Mouse (Mus musculus) retina, postnatal 1 day (tissue): ENCODE results near the gene Ubiad1.

Experiments
- DNase-seq: peaks from one replicate; pipeline ENCODE4 v3.0.0-alpha.2; 2012

Ubiad1 gene

DNA sequence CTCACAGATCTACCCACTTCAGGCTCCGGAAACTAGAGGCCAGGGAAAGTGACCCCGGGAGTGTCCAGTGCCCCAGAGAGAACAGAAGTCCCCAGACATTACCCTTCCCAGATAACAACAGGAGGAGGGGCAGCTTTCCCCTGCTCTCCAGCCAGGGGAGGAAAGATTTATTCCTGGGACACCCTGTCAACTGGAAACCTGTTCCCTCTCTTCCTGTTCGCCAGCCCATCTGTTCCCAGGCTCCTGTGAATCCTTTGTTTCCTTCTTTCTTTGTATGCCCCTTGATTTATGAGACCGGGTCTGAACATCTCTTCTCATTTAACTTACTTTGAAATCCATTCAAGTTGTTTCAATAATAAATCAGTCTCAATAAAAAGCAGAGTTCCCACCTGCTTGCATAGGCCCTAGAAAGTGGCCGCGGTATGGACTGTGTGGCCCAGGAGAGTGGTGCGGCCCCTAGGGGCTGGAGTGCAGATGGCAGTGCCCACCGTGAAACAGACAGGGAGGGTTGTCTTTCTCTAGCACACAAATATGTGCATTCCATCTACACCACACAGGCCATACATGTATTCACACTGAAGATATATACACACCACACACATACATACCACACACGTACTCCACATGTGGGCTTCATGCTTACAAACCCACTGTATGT, 45.0 kb downstream of the Ubiad1 start:
- DNase-seq, result no peak

GRCm38 (mm10) chr4:148397531-148398287, 46.9 kb downstream of the Ubiad1 start:
- DNase-seq, result peak; percentile 32

DNA sequence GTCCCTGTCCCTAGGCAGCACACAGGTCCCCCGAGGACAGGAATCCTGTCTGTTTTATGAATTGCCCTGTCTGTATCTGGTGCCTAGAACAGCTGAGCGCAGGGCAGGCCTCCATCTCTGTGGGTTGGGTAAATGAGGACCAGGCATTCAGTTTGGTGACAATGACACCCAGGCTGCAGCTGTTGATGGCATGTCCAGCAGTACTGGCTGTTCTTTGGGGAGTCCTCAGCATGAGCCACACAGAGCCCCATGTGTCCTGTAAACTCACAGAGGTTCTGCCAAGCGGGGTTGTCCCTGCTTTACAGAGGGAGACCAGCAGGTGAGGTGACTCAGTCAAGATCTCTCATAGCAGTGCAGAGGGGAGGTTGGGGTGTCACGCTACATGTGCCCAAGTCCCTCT, 47.5 kb downstream of the Ubiad1 start:
- DNase-seq, result no peak

DNA sequence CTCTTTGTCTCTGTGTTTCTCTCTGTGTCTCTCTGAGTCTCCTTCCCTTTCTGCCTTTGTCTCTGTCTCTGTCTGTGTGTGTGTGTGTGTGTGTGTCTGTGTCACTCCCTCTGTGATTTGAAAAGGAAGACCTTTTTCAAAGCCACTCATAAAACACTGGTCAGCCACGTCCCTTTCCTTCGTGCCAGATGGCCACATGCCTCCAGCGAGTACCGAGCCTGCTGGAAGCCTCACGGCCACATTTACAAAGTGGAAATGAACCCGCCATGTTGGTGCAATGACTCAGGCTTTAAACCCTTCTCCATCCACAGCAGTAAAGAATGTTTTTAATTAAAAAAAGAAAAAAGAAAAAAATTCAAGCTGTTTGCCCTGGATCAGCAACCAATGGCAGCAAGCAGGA, 48.7 kb downstream of the Ubiad1 start:
- no peak for DNase-seq

- no peak for DNase-seq
Observed at GRCm38 (mm10) chr4:148395198-148395597, 49.4 kb downstream of the Ubiad1 start.

DNA sequence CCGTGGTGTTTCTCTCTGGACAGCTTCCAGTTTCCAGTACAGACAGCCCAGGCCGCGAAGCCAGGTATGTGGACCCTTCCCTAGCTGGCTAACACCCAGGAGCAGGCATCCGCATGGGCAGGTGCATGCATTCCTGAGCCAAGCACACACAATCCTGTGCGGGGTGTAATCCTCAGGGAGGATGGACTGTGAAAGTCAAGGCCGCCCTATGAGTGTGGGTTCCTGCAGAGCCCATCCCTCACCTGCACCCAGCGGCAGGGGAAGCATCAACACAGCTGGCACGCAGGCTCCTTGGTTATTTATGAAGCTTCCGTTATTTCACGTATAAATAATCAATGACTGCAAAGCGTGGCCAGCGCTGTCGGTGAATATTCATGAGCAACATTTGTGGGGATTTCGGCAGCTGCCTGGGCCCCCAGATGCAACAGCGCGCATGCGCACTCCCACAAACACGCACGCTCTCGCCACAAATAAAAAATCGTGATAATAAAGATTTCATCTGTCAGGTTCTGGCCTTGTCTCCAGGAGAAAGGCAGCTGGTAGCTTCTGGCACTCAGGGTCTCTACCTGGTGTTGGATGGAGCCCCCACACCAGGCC, 52.8 kb downstream of the Ubiad1 start:
- DNase-seq, result peak; percentile 28

DNA sequence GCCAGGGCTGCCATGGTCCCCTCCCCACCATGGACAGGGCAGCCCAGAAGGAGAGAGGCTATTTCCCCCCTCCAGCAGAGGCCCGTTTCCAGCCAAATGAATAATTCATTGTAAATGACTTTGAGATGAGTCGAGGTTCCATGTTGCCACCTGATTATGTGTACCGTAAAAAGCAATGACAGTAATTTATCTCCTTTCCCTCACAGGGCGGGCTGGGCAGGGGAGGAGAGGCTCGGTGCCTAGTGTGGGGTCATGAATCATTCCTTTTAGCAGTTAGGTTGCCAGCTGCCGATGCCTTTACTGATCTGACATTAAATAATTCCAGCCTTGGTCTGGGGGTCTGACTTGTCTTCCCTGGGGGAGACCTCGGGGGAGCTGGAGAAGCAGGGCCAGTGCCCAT, 54.9 kb downstream of the Ubiad1 start:
- no peak for DNase-seq

GRCm38 (mm10) chr4:148389047-148389446, 55.5 kb downstream of the Ubiad1 start:
- DNase-seq, result no peak

- no peak for DNase-seq
Observed at GRCm38 (mm10) chr4:148385269-148385668, 59.3 kb downstream of the Ubiad1 start.
